Mouse (Mus musculus) Muller cell, postnatal 12 days (primary cell): Measurements from ENCODE around the gene Rps6kc1.
"Not testable (repeated sequence)": the region's sequence is repeated elsewhere in the genome, so short reads cannot be mapped to it uniquely, and the experiment has no call there.

ENCODE experiments used
- DNase-seq: peaks from one replicate; pipeline ENCODE4 v3.0.0-alpha.2; 2015; ENCODE audit errors: inconsistent ontology term

Rps6kc1 gene

GRCm38 (mm10) chr1:190911415-190912123 is at the start of gene Rps6kc1:
Gene Rps6kc1 (minus strand): TSS chr1:190911770.
- DNase-seq, result peak; percentile 81

DNA sequence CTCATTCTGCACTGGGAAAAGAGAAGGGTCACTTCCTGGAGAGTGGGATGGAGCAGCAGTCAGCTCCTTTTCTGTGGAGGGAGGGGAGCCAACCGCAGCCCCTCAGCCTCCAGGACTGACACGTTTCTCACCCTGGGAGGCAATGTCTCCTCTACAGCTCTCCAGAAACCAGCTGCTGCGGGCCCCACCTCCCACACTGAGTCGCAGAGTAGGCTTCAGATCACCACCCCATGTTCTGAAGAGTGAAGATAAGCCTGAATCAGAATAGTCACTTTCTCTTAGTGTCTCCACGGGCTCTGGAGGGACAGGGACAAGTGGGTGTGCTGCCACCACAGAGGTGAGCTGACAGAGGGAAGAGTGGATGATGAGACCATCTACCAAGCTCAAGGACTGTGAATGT is 47.3 kb upstream of the Rps6kc1 start:
- no peak for DNase-seq

DNA sequence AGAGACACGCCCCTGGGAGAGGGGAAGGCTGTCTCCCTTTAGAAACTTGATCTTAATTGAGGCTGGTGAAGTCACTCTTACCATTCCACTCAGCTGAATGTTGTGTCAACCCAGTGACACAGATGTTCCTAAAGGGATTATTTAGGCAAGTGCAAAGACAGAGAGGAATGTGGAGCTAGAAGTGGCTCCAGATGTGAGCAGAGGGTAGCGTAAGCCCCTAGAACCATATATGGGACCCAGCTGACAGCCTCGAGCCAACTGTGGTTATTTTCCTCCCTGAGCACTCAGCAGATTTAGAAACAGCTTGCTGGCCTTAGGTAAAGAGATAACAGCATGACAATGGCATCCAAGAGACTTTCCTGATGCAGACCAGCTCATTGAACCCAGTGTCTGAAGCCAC is 41.4 kb upstream of the Rps6kc1 start:
- DNase-seq, result no peak

DNA sequence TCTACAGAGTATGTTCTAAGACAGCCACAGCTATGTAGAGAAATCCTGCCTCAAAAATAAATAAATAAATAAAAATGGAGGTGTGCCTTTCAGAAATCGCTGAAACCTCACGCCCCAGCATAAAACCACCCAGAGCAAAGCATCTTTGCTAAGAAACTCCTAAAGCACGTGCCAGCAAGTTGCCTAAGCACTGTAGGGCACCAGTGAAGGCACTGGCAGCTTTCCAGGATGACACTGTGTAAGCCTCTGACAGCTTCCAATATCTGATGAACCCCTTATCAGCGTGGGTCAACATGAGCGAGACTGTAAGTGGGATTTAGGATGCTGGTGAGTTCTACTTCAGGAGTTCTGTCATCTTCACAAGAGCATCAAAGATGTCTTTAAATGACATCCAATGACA is 39.4 kb upstream of the Rps6kc1 start:
- no peak for DNase-seq

DNA sequence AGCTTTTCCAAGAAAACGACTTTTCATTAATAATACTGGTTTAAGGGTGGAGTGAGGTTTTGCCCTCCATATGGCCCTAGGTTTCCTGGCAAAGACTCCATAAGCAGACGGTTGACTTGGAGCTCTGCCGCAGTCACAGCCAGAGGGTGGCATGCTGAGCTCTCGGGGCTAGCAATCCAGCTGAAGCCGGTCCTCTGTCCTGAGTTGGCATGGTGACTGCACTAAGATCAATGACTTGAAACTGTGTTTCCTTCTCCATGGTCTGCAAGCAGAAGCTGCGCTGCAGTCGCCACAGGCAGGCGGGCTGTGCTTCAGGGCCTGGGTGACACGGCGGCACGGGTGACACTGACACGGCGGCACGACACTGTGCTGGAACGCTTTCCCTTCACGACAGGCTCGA is 37.3 kb upstream of the Rps6kc1 start:
- DNase-seq, result no peak

DNA sequence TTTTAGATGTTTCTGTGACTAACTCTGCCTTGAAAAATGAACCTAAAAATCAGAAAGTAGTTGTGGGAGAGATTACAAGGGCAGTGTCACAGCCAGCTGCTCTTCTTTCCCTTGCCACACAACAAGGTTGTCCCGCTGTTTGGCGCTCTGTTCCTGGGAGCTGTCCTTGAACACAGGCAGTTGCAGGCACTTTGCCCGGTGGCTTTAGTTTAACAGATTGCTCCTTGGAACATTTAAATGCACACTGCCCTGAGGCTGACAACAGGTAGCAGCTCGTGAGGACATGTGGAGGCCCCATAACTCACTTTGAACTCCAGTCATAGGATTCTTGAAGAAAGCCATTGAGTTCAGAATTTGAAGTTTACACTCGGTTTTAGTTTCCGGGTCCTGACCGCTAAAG is 36.9 kb upstream of the Rps6kc1 start:
- DNase-seq, result no peak

GRCm38 (mm10) chr1:190947986-190948385 is 36.4 kb upstream of the Rps6kc1 start:
- DNase-seq, result no peak

- peak; percentile 55 for DNase-seq
Observed at GRCm38 (mm10) chr1:190944109-190944760, 32.7 kb upstream of the Rps6kc1 start.

DNA sequence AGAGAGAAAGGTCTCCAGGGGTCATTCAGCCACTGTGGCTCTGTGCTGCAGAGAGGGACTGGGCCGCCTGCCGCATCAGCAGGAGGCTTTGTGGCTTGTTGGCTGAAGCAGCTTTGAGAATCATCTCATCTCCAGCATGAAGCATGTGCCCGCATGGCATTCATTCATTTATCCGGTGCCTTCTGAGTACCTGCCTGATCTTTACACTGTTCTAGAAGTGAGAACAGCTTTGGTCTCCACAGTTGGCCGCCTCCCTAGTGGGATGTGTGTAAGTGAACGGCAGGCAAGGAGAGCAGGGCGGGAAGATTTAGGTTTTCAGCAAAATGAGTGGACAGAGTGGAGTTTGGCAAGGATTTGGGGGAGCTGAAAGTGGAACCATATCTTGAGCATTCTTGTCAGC is 28.2 kb upstream of the Rps6kc1 start:
- no peak for DNase-seq

DNA sequence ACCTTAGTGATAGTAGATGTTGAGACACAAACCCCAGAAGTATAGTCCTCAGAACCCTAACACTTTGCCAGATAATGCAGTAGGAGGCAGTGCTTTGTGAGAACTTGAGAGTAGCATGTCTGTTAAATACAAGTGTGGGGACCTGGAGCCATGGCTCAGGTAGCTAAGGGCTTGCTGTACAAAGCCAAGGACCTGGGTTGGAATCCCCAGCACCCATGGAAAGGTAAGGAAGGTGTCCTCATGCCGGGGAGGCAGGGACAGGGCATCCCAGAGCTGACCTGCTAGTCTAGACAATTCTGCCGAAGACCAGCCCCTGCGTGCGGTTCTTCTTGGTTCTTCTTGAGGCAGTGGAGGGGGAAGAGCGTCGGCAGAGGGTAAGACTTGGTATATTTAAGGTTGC is 18.6 kb upstream of the Rps6kc1 start:
- DNase-seq, result no peak

DNA sequence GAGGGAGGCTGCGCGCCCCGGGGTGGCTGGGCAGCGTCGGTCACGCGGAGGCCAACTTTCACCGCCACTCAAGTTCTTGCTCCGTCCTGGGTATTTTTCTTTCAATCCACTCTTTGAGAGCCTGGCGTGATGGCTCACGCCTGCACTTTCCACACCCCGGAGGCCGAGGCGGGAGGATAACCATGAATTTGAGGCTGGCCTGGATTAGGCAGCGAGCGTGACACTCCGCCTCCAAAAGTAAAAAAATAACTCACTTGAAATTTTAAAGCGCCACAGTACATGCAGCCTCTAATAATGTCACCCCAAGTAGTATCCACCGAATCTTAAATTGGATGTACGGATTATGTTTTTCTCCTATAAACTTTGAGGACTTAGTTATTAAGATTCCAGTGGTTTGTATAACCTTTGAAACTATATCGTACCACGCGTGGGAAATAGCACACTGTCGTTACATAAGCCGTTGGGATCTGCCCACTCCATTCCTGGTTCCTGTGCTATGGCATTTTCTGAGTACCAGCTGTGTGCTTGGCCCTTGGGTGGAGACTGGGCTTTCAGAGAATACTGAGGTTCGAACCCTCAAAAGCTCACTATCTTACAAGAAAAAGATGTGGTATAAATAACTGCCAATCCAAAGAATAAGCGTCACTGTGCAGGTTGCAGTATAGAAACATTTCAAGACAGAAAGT is 17.6 kb upstream of the Rps6kc1 start:
- DNase-seq, result peak; percentile 85

GRCm38 (mm10) chr1:190928370-190929009 is 16.9 kb upstream of the Rps6kc1 start:
- DNase-seq, result peak; percentile 96

GRCm38 (mm10) chr1:190927751-190928369 is 16.3 kb upstream of the Rps6kc1 start:
- DNase-seq, result peak; percentile 47

- no peak for DNase-seq
Observed at GRCm38 (mm10) chr1:190927311-190927710, 15.7 kb upstream of the Rps6kc1 start.

DNA sequence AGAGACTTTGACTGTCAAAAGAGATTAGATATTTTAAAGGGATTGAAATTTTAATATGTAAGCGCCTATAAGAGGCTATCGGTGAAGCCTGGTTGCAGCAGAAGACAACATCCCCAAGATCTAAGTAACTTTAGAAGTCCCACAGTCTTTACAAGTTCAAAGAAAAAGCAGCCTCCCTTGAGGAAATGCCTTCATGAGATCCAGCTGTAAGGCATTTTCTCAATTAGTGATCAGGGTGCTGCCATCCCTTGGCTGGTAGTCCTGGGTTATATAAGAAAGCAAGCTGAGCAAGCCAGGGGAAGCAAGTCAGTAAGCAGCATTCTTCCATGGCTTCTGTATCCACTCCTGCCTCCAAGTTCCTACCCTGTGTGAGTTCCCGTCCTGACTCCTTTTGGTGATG is 13.2 kb upstream of the Rps6kc1 start, which contains the start of gene Angel2:
TSS of gene Angel2 (plus strand) at position 301 of the 400 bp plus-strand sequence.
- not testable (repeated sequence) for DNase-seq

DNA sequence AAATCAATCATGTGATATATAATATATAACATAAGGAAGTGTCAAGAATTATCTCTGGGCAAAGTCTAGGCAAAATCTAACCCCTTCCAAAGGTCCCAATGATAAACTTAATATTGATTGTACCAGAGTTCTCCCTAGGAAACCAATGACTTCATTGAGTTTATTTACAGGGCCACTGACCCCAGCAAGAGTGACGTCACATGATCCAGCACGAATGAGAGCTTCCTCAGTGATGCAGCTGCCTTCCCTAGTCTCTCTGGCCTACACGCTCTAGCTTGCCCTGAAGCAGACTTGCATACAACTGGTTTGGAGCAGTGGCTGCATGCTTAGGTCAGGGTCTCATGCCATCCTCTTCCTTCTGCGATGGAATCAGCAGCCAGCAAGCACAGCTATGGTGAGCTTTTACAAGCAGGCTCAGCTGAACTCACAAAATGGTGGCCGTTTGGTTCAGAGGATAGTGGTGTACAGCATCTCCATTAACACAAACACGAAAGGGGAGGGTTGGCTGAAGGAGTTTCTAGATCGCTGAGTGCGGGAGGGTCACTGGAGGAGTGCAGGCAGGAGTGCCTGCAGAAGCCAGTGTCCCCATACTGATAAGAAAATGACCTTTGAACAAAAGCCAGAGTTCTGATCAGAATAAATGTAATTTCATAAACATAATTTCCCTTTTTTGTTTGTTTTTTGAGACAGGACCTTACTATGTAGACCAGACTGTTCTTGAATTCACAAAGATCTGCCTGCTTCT is 8.3 kb upstream of the Rps6kc1 start:
- DNase-seq, result no peak

GRCm38 (mm10) chr1:190918938-190919337 is 7.4 kb upstream of the Rps6kc1 start:
- DNase-seq, result no peak

DNA sequence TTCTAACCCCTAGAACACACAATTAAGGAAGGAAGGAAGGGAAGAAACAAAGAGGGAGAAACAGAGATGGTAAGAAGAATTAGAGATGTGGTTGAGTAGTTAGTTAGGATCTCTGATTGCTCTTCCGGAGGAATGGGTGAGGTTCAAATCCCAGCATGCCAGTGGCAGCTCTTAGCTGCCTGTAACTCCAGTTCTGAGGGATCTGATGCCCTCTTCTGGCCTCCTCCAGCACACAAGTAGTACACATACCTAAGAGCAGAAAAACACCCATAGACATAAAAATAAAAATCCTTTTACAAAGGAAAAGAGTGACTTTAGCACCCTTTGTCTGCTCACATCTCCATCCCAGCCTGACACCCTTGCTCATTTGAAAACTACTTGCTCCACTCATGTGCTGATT is 1.1 kb upstream of the Rps6kc1 start:
- DNase-seq, result no peak

GRCm38 (mm10) chr1:190910836-190911235 is 734 bp downstream of the Rps6kc1 start:
- no peak for DNase-seq

- no peak for DNase-seq
Observed at GRCm38 (mm10) chr1:190904714-190905113, 6.9 kb downstream of the Rps6kc1 start.

DNA sequence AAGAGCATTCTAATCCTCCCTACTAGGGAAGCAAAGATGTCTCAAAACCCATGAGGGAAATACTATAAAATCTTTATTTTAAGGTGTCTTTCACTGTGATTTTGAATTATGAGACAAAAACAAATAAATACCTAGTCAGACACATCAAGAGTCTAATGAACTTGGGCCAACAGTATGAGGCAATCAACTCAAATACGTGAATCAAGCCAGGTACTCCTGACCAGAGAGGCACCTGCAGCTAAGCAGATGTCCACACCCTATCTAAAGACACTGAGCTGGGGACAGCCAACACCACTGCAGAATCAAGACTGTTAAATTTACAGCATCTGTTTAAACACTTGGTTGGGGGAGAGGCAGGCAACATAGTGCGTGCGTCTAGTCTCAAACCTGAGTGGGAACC is 7.4 kb downstream of the Rps6kc1 start:
- DNase-seq, result no peak
